Mouse (Mus musculus) bone marrow, adult 2 months (tissue): Measurements from ENCODE around the gene Psd4.

Experiments
- CTCF ChIP-seq: fragments of 200-500 bp; IDR thresholded peaks from 2 replicates; pipeline ENCODE4 v1.5.1; 2011; ENCODE audit warnings: low read length, control low read depth; ENCODE audit not compliant: control insufficient read depth, insufficient read depth
- POLR2A ChIP-seq: fragments of 200-500 bp; IDR thresholded peaks from 2 replicates; pipeline ENCODE4 v1.6.1; 2011; ENCODE audit warnings: low read depth, mild to moderate bottlenecking, control low read depth, low read length, borderline replicate concordance; ENCODE audit not compliant: control insufficient read depth

DNA sequence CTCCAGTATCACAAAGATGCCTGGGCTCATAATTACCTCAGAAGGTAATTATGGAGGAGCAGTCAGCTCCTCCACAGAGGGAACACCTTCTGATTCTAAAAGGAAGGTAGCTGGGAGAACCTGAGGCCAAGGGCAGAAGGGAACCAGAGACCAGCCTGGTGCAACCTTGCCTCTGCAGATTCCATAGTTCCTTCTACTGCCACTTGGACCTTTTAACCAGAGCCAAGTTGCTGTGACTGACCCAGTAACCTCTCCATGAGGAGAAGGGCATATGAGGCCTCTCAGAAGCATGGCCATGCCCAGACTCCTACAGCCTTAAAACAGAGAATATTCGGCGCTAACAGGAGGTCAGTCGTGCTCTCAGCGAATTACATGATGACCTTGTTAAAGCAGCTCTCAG is 50.2 kb downstream of the Psd4 start:
- TF ChIP-seq CTCF = no peak
- TF ChIP-seq POLR2A = no peak
